Mouse (Mus musculus) embryonic facial prominence, embryonic 11.5 days (tissue): ENCODE results near the gene Garnl3. TPM values are rescaled to one million over a fixed set of nuclear protein-coding genes. Genes with fewer than 3 reads are reported as not detected.

Source experiments
- ATAC-seq: fragments of 200-750 bp; cut with Nextera tagmentation; replicated peaks from 2 replicates; pipeline ENCODE4 v1.8.0; 2017; ENCODE audit warnings: low read depth; ENCODE audit not compliant: insufficient number of reproducible peaks, low FRiP score, low TSS enrichment
- DNase-seq: peaks from one replicate; pipeline ENCODE4 v3.0.0-alpha.2; 2015; ENCODE audit warnings: low spot score
- H3K27ac ChIP-seq: fragments of 300-500 bp; sonication (generic); replicated peaks from 2 replicates; pipeline ENCODE4 v1.5.1; 2014; ENCODE audit warnings: mild to moderate bottlenecking, low read depth, low read length, control low read depth
- H3K27me3 ChIP-seq: fragments of 300-500 bp; sonication (generic); 2 replicates; pipeline ENCODE4 v1.6.1; 2014; ENCODE audit warnings: mild to moderate bottlenecking, low read length, moderate library complexity, mixed read lengths; ENCODE audit not compliant: control insufficient read depth, insufficient read depth
- H3K36me3 ChIP-seq: fragments of 300-500 bp; sonication (generic); replicated peaks from 2 replicates; pipeline ENCODE4 v1.6.1; 2014; ENCODE audit warnings: low read depth, mild to moderate bottlenecking, low read length, moderate library complexity, mixed read lengths; ENCODE audit not compliant: control insufficient read depth, insufficient read depth
- H3K4me1 ChIP-seq: fragments of 300-500 bp; sonication (generic); 2 replicates; pipeline ENCODE4 v1.6.1; 2014; ENCODE audit warnings: low read length, mixed read lengths; ENCODE audit not compliant: control insufficient read depth, insufficient read depth
- H3K4me2 ChIP-seq: fragments of 300-500 bp; sonication (generic); 2 replicates; pipeline ENCODE4 v1.6.1; 2014; ENCODE audit warnings: low read depth, mild to moderate bottlenecking, control low read depth, low read length, moderate library complexity
- H3K4me3 ChIP-seq: fragments of 300-500 bp; sonication (generic); 2 replicates; pipeline ENCODE4 v1.5.1; 2014; ENCODE audit warnings: low read depth, low read length, control low read depth
- H3K9ac ChIP-seq: fragments of 300-500 bp; sonication (generic); replicated peaks from 2 replicates; pipeline ENCODE4 v1.6.1; 2014; ENCODE audit warnings: mild to moderate bottlenecking, control low read depth, low read length
- H3K9me3 ChIP-seq: fragments of 300-500 bp; sonication (generic); replicated peaks from 2 replicates; pipeline ENCODE4 v1.6.1; 2016; ENCODE audit warnings: mild to moderate bottlenecking, low read length, inconsistent platforms, mixed read lengths; ENCODE audit not compliant: control insufficient read depth
- WGBS: fragments of 180-500 bp; shearing (Covaris S2); extraction: QIAGEN DNeasy Blood & Tissue Kit; methylation state at CpG from one replicate; pipeline ENCODE4 v1.1.7; 2014; 5-methylcytosine and 5-hydroxymethylcytosine counted together
- polyA plus RNA-seq: library from polyadenylated mRNA; unstranded; fragments of >200 nt; fragmentation: Nextera tagmentation; extraction: Ambion mirVana; gene quantifications from 2 replicates; pipeline ENCODE4 v1.2.1, GENCODE M21; 2014

Garnl3 gene
- polyA plus RNA-seq, 1 experiment from 2014 or later, result 9.0 TPM

DNA sequence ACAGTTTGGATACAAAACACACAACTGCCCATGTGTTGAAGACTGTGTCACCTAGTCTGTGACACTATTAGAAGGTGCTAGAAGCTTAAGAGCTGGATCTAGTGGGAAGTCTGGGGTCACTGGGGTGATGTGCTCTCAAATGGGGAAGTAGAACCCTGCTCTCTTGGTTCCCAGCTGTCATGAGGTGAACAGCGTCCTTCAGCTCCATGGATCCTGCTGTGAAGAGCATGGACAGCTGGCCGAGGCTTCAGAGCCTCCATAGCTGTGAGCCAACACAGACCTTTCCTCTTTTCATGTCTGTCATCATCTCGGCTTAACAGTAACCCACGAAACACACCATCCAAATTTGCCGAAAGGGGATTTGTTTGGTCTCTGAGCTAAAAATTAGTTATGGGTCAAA, 84.5 kb downstream of the Garnl3 start:
- no peaks in the 10 kb centered on the region for H3K36me3 ChIP-seq

DNA sequence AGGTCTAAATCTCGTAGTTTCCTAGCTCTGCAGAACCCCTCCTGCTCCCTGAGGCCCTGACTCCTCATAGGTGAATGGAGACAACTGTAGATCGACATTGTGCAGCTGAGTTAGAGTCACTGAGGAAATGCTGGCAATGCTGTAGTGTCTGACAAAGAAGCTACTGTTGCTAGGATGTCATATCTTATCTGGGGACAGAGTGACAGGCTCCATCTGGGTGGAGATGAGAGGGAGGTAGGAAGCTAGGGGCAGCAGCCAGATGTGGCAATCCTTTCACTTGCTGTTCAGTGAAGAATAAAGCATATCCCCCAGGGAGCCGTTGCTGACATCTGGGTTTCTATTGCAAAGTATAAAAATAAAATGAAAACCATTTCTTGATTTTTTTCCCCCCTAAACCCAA, 85.6 kb downstream of the Garnl3 start:
- no peaks in the 10 kb centered on the region for H3K4me1 ChIP-seq
- DNase-seq (no peak), ATAC-seq (no peak)
- no peaks in the 10 kb centered on the region for H3K27me3 ChIP-seq
- no peak overlapping the region for H3K4me2 ChIP-seq
- H3K4me3 ChIP-seq, result no peak overlapping the region
- H3K36me3 ChIP-seq, result no peaks in the 10 kb centered on the region
- H3K27ac ChIP-seq, result no peak overlapping the region
- H3K9me3 ChIP-seq, result no peaks in the 10 kb centered on the region
- 52% methylated on average over 3 of the region's 3 CpGs for WGBS
- no peak overlapping the region for H3K9ac ChIP-seq

More for the DNA sequence above, 84.5 kb downstream of the Garnl3 start:
- Histone ChIP-seq H3K9me3 (no peaks in the 10 kb centered on the region), H3K4me1 (no peaks in the 10 kb centered on the region), H3K27ac (no peak overlapping the region), H3K4me2 (no peak overlapping the region), H3K27me3 (no peaks in the 10 kb centered on the region), H3K4me3 (no peak overlapping the region), H3K9ac (no peak overlapping the region)
- 52% methylated on average over 5 of the region's 5 CpGs for WGBS
- DNase-seq (no peak), ATAC-seq (no peak)

DNA sequence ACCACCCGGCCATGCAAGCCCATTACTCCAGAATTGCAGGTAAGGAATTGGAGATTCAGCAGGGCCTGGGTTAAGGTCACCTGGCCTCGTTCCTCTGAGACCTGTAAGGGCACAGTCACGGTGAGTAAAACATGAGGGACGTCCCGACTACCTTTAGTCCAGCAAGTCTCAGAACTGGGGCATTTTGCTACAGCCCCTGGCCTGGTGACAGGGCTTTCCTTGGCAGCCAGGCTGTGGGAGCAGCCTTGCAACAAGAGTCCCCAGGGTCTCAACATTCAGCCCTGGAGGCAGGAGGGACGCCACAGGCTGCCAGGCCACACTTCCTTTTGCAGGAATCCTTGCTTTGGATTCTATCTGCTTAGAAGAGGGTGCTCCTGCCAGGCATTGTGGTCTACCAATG, 88.7 kb downstream of the Garnl3 start:
- ATAC-seq (no peak), DNase-seq (no peak)
- WGBS, result 63% methylated on average over 6 of the region's 6 CpGs
- H3K9ac ChIP-seq, result no peak overlapping the region
- no peak overlapping the region for H3K4me2 ChIP-seq
- no peaks in the 10 kb centered on the region for H3K9me3 ChIP-seq
- H3K27me3 ChIP-seq, result no peaks in the 10 kb centered on the region
- no peaks in the 10 kb centered on the region; the same call in 1 of the 2 replicates for H3K36me3 ChIP-seq
- H3K4me1 ChIP-seq, result no peaks in the 10 kb centered on the region
- H3K27ac ChIP-seq, result no peak overlapping the region
- no peak overlapping the region for H3K4me3 ChIP-seq

DNA sequence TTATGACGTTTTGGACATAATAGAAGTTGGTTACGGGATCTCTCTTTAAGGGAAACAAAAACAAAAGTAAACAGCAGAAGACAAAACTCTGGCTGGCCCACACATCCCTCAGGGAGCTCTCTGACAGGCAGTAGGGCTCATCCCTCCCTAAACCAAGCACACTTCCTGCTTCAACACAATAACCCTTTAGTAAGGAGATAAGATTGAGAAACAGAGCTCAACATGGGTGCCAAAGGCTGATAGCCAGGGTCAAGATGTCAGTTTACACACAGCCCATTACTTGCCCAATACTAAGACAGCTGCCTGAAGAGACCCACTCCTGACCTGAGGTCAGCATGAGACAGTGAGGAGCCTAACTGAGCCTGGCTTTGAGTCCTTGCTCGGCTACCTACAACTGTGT, 89.9 kb downstream of the Garnl3 start:
- DNase-seq (no peak), ATAC-seq (no peak)
- H3K4me2 ChIP-seq, result no peak overlapping the region
- no peaks in the 10 kb centered on the region for H3K27me3 ChIP-seq
- no peak overlapping the region for H3K4me3 ChIP-seq
- no peaks in the 10 kb centered on the region for H3K9me3 ChIP-seq
- H3K4me1 ChIP-seq, result no peaks in the 10 kb centered on the region
- 30% methylated on average over 3 of the region's 3 CpGs for WGBS
- H3K9ac ChIP-seq, result no peak overlapping the region
- H3K36me3 ChIP-seq, result no peaks in the 10 kb centered on the region; the same call in 1 of the 2 replicates
- no peak overlapping the region for H3K27ac ChIP-seq

DNA sequence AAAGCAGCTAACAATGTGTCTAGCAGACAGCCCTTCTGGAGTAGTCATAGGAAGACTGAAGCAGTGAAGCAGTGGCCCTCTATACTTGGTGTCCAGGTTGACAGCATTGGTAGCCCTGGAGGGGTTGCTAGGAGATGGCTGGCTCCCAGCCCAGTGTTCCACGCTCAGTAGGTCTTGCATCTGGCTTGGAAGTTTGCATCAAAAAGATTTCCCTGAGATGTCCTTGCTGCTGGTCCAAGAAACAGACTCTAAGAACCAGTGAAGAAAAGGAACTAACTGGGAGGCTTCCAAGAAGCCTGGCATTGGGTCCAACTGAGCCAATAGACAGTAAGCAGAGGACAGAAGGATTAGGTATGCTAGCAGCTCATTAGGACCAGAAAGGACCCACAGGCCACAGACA, 94.0 kb downstream of the Garnl3 start:
- H3K4me1 ChIP-seq, result no peaks in the 10 kb centered on the region
- H3K27ac ChIP-seq, result no peak overlapping the region
- DNase-seq, result no peak
- H3K4me3 ChIP-seq, result no peak overlapping the region
- H3K9ac ChIP-seq, result no peak overlapping the region
- WGBS, result 67% methylated on average over 1 of the region's 1 CpGs
- no peak for ATAC-seq
- no peaks in the 10 kb centered on the region for H3K9me3 ChIP-seq
- H3K36me3 ChIP-seq, result no peaks in the 10 kb centered on the region; the same call in 1 of the 2 replicates
- no peaks in the 10 kb centered on the region for H3K27me3 ChIP-seq
- no peak overlapping the region for H3K4me2 ChIP-seq

DNA sequence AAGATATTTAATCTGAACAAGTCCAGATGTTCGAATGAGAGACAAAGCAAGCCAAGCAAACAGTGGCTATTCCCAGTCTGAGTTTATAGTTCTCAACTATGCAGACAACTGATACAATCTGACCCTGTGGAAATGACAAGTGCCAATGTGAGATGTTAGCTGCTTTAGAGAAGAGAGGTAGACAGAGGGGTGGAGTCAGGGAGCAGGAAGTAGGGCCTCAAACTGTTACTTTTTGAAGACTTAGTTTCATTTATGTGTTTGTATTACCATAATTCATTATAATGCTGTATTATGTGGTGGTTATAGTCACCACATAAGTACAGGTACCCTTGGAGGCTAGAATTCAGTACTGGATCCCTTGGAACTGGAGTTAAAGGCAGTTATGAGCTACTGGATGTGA, 96.2 kb downstream of the Garnl3 start:
- WGBS, result 66% methylated on average over 1 of the region's 1 CpGs
- Histone ChIP-seq H3K4me2 (no peak overlapping the region), H3K4me1 (no peaks in the 10 kb centered on the region), H3K9ac (no peak overlapping the region), H3K4me3 (no peak overlapping the region), H3K36me3 (no peaks in the 10 kb centered on the region; the same call in 1 of the 2 replicates), H3K9me3 (no peaks in the 10 kb centered on the region), H3K27me3 (no peaks in the 10 kb centered on the region), H3K27ac (no peak overlapping the region)
- ATAC-seq, result no peak
- DNase-seq, result no peak

DNA sequence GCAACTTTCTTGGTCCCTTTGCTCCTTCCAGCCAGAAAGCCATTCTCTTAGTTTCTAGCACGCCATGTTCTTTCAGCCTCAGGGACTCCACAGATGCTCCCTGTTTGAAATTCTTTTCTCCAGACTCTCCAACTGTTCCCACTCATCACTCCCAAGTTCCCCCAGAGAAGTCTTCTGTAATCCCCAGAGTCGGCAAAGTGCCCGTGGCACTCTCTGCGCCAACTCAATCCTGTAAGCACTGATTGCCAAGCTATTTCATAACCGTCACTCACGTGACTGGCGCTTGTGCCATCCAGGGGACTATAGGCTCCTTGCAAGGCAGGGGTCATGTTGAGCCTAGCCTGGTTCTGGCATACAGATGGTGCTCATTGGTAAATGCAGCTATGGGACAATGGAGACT, 98.2 kb downstream of the Garnl3 start:
- Histone ChIP-seq H3K9me3 (no peaks in the 10 kb centered on the region), H3K4me2 (no peak overlapping the region), H3K9ac (no peak overlapping the region), H3K4me1 (no peaks in the 10 kb centered on the region), H3K4me3 (no peak overlapping the region), H3K27me3 (no peaks in the 10 kb centered on the region), H3K36me3 (no peaks in the 10 kb centered on the region; the same call in 1 of the 2 replicates), H3K27ac (no peak overlapping the region)
- ATAC-seq, result no peak
- WGBS, result 89% methylated on average over 7 of the region's 7 CpGs
- DNase-seq, result no peak

DNA sequence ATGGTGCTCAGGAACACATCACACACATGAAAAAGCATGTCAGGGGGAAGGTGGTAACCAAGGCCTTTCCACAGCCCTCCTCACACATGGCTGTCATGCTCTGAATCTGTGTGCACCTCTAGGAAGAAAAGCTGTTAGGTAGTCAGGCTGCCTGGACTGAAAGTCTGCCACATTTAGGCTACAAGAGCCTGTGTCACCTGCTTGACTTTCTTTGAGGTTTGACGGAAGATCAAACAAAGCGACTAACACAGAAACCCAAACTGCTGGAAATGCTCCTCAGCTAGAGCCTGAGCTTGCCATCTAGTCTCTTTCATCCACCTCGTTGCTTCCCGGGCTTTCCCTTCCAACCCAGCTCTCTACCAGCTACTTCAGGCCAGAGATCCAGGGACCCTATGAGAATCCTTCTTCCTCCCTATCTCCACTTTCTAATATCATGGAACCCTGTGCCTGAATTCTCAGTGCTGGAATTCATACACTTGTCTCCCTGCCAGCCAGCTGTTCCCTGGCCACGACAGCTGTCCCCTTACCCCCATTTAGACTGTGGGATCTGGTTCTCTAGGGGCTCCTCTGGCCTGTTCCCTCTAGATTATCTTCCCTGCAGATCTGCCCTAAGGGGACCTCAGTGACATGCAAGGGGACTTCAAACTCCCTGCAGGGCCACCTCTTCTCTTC, 98.9 kb downstream of the Garnl3 start:
- Histone ChIP-seq H3K27ac (no peak overlapping the region), H3K27me3 (no peaks in the 10 kb centered on the region), H3K4me2 (no peak overlapping the region), H3K9ac (no peak overlapping the region), H3K4me3 (no peak overlapping the region), H3K4me1 (no peaks in the 10 kb centered on the region), H3K36me3 (no peaks in the 10 kb centered on the region), H3K9me3 (no peaks in the 10 kb centered on the region)
- 82% methylated on average over 5 of the region's 5 CpGs for WGBS
- DNase-seq (no peak), ATAC-seq (no peak)
